Mouse (Mus musculus) spleen, postnatal 4 days (tissue): ENCODE data around the gene Gak.

Experiments used
- DNase-seq, 2 experiments: peaks; one replicate each; pipeline ENCODE4 v3.0.0; 2022; ENCODE audit warnings: low spot score in 2 of 2

Gak gene

GRCm38 (mm10) chr5:108629634-108630483, at the start of gene Gak, which contains the start of gene Tmem175:
Gak (minus strand) TSS chr5:108629755.
Tmem175 (plus strand) TSS chr5:108629770.
- peak; percentile 88 to 95 for DNase-seq

- DNase-seq = no peak
Observed at GRCm38 (mm10) chr5:108678296-108678854, 48.8 kb upstream of the Gak start.

GRCm38 (mm10) chr5:108677605-108678295, 48.2 kb upstream of the Gak start:
- DNase-seq = peak; percentile 48 to 78

GRCm38 (mm10) chr5:108676772-108677498, 47.4 kb upstream of the Gak start:
- DNase-seq = no peak

- DNase-seq = no peak
Observed at GRCm38 (mm10) chr5:108675251-108675816, 45.8 kb upstream of the Gak start, which contains the start of gene Slc26a1. Slc26a1 (minus strand) TSS chr5:108675569.

GRCm38 (mm10) chr5:108674624-108675023, 45.1 kb upstream of the Gak start:
- no peak for DNase-seq

- peak in 1 of 2 experiments; percentile 66 for DNase-seq
Observed at GRCm38 (mm10) chr5:108671757-108672156, 42.2 kb upstream of the Gak start.

GRCm38 (mm10) chr5:108670785-108671184, 41.2 kb upstream of the Gak start:
- DNase-seq = peak; percentile 68 to 83

GRCm38 (mm10) chr5:108669986-108670385, 40.4 kb upstream of the Gak start:
- no peak for DNase-seq

- DNase-seq = peak; percentile 81 to 91
Observed at GRCm38 (mm10) chr5:108668977-108669936, 39.7 kb upstream of the Gak start, which contains the start of gene Dgkq. Dgkq (minus strand) TSS chr5:108669672.

GRCm38 (mm10) chr5:108668387-108668932, 38.9 kb upstream of the Gak start:
- no peak for DNase-seq

GRCm38 (mm10) chr5:108667370-108667769, 37.8 kb upstream of the Gak start:
- no peak for DNase-seq

GRCm38 (mm10) chr5:108665066-108665465, 35.5 kb upstream of the Gak start:
- no peak for DNase-seq

GRCm38 (mm10) chr5:108662772-108663171, 33.2 kb upstream of the Gak start:
- no peak for DNase-seq

GRCm38 (mm10) chr5:108660632-108661268, 31.2 kb upstream of the Gak start:
- peak; percentile 92 to 95 for DNase-seq

GRCm38 (mm10) chr5:108659698-108660631, 30.4 kb upstream of the Gak start, which contains the start of gene Idua:
Idua (plus strand) TSS chr5:108660331.
- no peak for DNase-seq

GRCm38 (mm10) chr5:108658611-108659010, 29.1 kb upstream of the Gak start:
- no peak for DNase-seq

GRCm38 (mm10) chr5:108657406-108657805, 27.9 kb upstream of the Gak start:
- no peak for DNase-seq
